Mouse (Mus musculus): ENCODE measurements around the gene Cryba4. TPM values are rescaled to one million over a fixed set of nuclear protein-coding genes. Genes with fewer than 3 reads are reported as not detected.

Cryba4 gene
- total and polyA plus RNA-seq, 3 experiments = 0.39 to 0.77 TPM; not detected in 1

DNA sequence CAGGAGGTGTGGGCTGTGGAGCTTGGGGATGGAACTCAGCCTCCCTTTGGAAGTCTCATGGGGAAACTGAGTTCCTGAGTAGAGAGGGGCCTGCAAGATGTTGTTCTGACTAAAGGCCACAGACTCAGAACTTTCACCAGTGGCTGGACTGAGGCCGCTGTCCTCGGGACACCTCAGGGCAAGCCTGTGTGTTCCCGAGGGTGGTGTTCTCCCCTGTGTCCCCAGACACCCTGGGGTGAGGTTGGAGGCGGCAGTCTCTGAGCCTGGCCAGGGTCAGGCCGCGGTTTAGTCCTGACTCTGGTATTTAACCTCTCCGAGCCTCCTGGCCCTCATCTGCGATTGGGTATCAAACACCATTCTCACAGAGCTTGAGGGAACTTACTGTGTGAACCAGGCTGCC, 43.2 kb upstream of the Cryba4 start:
- DNase-seq (ENCODE audit: low read depth, low spot score) = no peak
- peak overlapping the region; percentile 57 for H3K27ac ChIP-seq (ENCODE audit: control insufficient read depth, low read depth, low read length)
- H3K4me1 ChIP-seq (ENCODE audit: control insufficient read depth in 1 of 2, insufficient read depth in 2 of 2, low read length in 2 of 2) = peaks cover 23 to 42% of the 10 kb centered on the region in 2 experiments

DNA sequence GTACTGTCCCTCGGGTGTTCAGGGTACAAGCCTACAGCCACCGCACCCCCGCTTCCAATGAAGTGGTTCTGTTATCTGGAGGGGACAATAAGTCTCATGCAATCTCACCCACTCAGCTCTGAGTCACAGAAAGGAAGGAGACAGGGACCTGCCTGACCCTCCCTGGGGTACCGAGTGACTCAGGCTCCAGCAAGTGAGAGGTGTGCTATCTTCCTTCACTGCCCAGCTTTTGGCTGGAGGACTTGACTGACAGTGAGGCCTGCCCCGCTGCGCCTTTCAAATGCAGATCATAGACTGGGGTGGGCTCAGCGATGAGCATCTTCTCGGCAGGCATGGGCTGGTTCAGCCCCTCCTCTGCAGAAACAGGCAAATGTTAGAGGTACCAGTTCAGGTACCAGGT, 42.8 kb upstream of the Cryba4 start:
- peaks cover 62% of the 10 kb centered on the region for H3K79me2 ChIP-seq (ENCODE audit: control insufficient read depth, insufficient read depth, low read length, poor library complexity)
- TF ChIP-seq MYC (IDR thresholded peaks at IDR 0.05; ENCODE audit: low read depth, low read length) = no peak
- TF ChIP-seq USF2 (IDR thresholded peaks at IDR 0.05; ENCODE audit: borderline replicate concordance in 1 of 2, insufficient read depth in 1 of 2, low read depth in 1 of 2, low read length in 2 of 2) = no peak
- peak; percentile 96 for TF ChIP-seq UBTF (IDR thresholded peaks at IDR 0.05; ENCODE audit: borderline replicate concordance, insufficient read depth, low read depth, low read length)
- TF ChIP-seq MYB (IDR thresholded peaks at IDR 0.05; ENCODE audit: low read depth, low read length) = no peak
- no peak for TF ChIP-seq KAT2A (conservative IDR thresholded peaks at IDR 0.05; ENCODE audit: low read depth, low read length)
- TF ChIP-seq NRF1 (IDR thresholded peaks at IDR 0.05; ENCODE audit: insufficient read depth, low read depth, low read length, poor library complexity, severe bottlenecking) = no peak
- no peak for TF ChIP-seq MAFK (IDR thresholded peaks at IDR 0.05; ENCODE audit: borderline replicate concordance, low read depth, low read length)
- peak; percentile 70 for TF ChIP-seq GATA1 (IDR thresholded peaks at IDR 0.05; ENCODE audit: low read depth, low read length)
- peak; percentile 99 for TF ChIP-seq TBP (IDR thresholded peaks at IDR 0.05; ENCODE audit: low read depth, low read length)
- no peak for TF ChIP-seq POLR2AphosphoS2 (IDR thresholded peaks at IDR 0.05; ENCODE audit: low read length)
- no peak for TF ChIP-seq NELFE (IDR thresholded peaks at IDR 0.05; ENCODE audit: low read depth, low read length)
- no peak for TF ChIP-seq SIN3A (IDR thresholded peaks at IDR 0.05; ENCODE audit: low read length)
- TF ChIP-seq ETS1 (IDR thresholded peaks at IDR 0.05; ENCODE audit: low read depth, low read length) = peak; percentile 48; the same call in 1 of the 2 replicates
- peak; percentile 70 for TF ChIP-seq TAL1 (IDR thresholded peaks at IDR 0.05; ENCODE audit: low read length)
- TF ChIP-seq POLR2A (IDR thresholded peaks at IDR 0.05; ENCODE audit: control insufficient read depth in 1 of 2, insufficient read depth in 1 of 2, low read depth in 1 of 2, low read length in 2 of 2, poor library complexity in 1 of 2) = no peak
- no peak for TF ChIP-seq CHD1 (IDR thresholded peaks at IDR 0.05; ENCODE audit: low read depth, low read length)
- peak; percentile 28; the same call in 1 of the 2 replicates for TF ChIP-seq RCOR1 (IDR thresholded peaks at IDR 0.05; ENCODE audit: low read depth, low read length)
- 0 out of 2 replicates have a peak, but pooled peaks have one; percentile 69 for TF ChIP-seq JUND (IDR thresholded peaks at IDR 0.05; ENCODE audit: low read depth, low read length)
- no peak for TF ChIP-seq ZNF384 (IDR thresholded peaks at IDR 0.05; ENCODE audit: low read depth, low read length)
- TF ChIP-seq SMC3 (IDR thresholded peaks at IDR 0.05; ENCODE audit: low read depth, low read length) = no peak
- 0 out of 2 replicates have a peak, but pooled peaks have one; percentile 23 for TF ChIP-seq TCF12 (IDR thresholded peaks at IDR 0.05; ENCODE audit: low read depth, low read length)
- TF ChIP-seq E2F4 (IDR thresholded peaks at IDR 0.05; ENCODE audit: borderline replicate concordance, low read depth, low read length) = no peak
- TF ChIP-seq EP300 (IDR thresholded peaks at IDR 0.05; ENCODE audit: low read depth in 1 of 2, low read length in 2 of 2) = peak; percentile 78
- TF ChIP-seq CHD2 (IDR thresholded peaks at IDR 0.05; ENCODE audit: low read length) = no peak
- no peak for TF ChIP-seq MEF2A (IDR thresholded peaks at IDR 0.05; ENCODE audit: extremely low read depth, insufficient replicate concordance, low read depth, low read length, poor library complexity, severe bottlenecking)
- peaks cover 0 to 25% of the 10 kb centered on the region in 2 experiments; a peak in 2 of 4 replicates for H3K36me3 ChIP-seq (ENCODE audit: control insufficient read depth in 1 of 2, insufficient read depth in 2 of 2, low read length in 2 of 2)
- peak overlapping the region; percentile 57 for H3K27ac ChIP-seq (ENCODE audit: control insufficient read depth, low read depth, low read length)
- H3K9ac ChIP-seq (ENCODE audit: control insufficient read depth, low read depth, low read length, poor library complexity, severe bottlenecking) = peak overlapping the region; percentile 11; the same call in 1 of the 2 replicates
- no peak overlapping the region for H3K4me3 ChIP-seq (ENCODE audit: control insufficient read depth in 1 of 2, insufficient read depth in 1 of 2, low read depth in 2 of 2, low read length in 2 of 2)
- no peaks in the 10 kb centered on the region for H3K9me3 ChIP-seq (replicated peaks; ENCODE audit: insufficient read depth, low read length)
- peaks cover 23 to 42% of the 10 kb centered on the region in 2 experiments for H3K4me1 ChIP-seq (ENCODE audit: control insufficient read depth in 1 of 2, insufficient read depth in 2 of 2, low read length in 2 of 2)
- peak; percentile 74 for DNase-seq (ENCODE audit: low read depth, low spot score)
- H3K27me3 ChIP-seq (ENCODE audit: control insufficient read depth in 1 of 2, insufficient read depth in 2 of 2, low read length in 2 of 2) = no peaks in the 10 kb centered on the region

More for the DNA sequence above, 43.2 kb upstream of the Cryba4 start:
- Histone ChIP-seq H3K4me3 (ENCODE audit: control insufficient read depth in 1 of 2, insufficient read depth in 1 of 2, low read depth in 2 of 2, low read length in 2 of 2) (no peak overlapping the region), H3K27me3 (ENCODE audit: control insufficient read depth in 1 of 2, insufficient read depth in 2 of 2, low read length in 2 of 2) (no peaks in the 10 kb centered on the region), H3K36me3 (ENCODE audit: control insufficient read depth in 1 of 2, insufficient read depth in 2 of 2, low read length in 2 of 2) (peaks cover 0 to 25% of the 10 kb centered on the region in 2 experiments; a peak in 2 of 4 replicates), H3K79me2 (ENCODE audit: control insufficient read depth, insufficient read depth, low read length, poor library complexity) (peaks cover 61% of the 10 kb centered on the region; the same call in 1 of the 2 replicates), H3K9ac (ENCODE audit: control insufficient read depth, low read depth, low read length, poor library complexity, severe bottlenecking) (peak overlapping the region; percentile 11; the same call in 1 of the 2 replicates), H3K9me3 (replicated peaks; ENCODE audit: insufficient read depth, low read length) (no peaks in the 10 kb centered on the region)
- TF ChIP-seq MAZ (IDR thresholded peaks at IDR 0.05; ENCODE audit: low read depth, low read length) (no peak), ZC3H11A (IDR thresholded peaks at IDR 0.05; ENCODE audit: low read depth, low read length) (no peak)
